ENCODE assay signal across 9 mouse cellular contexts in genomic region chr7:89418917-89419679, GRCm38 (mm10). TPM values are rescaled to one million over a fixed set of nuclear protein-coding genes. Genes with fewer than 3 reads are reported as not detected.
DNase-seq lines count a peak whose midpoint lies in the region; ATAC-seq and TF ChIP-seq lines count a peak whose summit lies in the region.
"Had no signal": no experiment of that assay in that cellular context is flagged by ENCODE, and none has a peak within 500 bp of the region (broad histone marks: within the 10 kb centered on the region; RNA-seq: fewer than 3 reads in every experiment).

No protein-coding gene starts in this region.

- H3K27ac ChIP-seq in heart, adult 2 months = peak overlapping the region; percentile 68
- H3K27ac ChIP-seq in liver, postnatal 0 days (ENCODE audit: low read depth) = no peak overlapping the region
- no peak overlapping the region for H3K27ac ChIP-seq in liver, embryonic 11.5 days (ENCODE audit: low read depth, low read length)
- no peak overlapping the region for H3K27ac ChIP-seq in embryonic facial prominence, embryonic 11.5 days (replicated peaks; ENCODE audit: low read depth, low read length)
- no peak overlapping the region for H3K27ac ChIP-seq in neural tube, embryonic 15.5 days (replicated peaks)

- DNase-seq in heart, adult 2 months = no peak
- DNase-seq in heart, postnatal 14 days = no peak
- DNase-seq in liver, postnatal 0 days = no peak
- no peak for DNase-seq in liver, embryonic 11.5 days (ENCODE audit: low spot score)
- DNase-seq in embryonic facial prominence, embryonic 11.5 days (ENCODE audit: low spot score) = peak; percentile 30
- DNase-seq in cerebellum, postnatal 25 days = no peak
- no peak for DNase-seq in natural killer cell, adult 2 months (ENCODE audit: low spot score in 2 of 2)

- H3K4me2 ChIP-seq in liver, postnatal 0 days (ENCODE audit: low read depth, low read length) = no peak overlapping the region
- no peak overlapping the region for H3K4me2 ChIP-seq in liver, embryonic 11.5 days
- H3K4me2 ChIP-seq in embryonic facial prominence, embryonic 11.5 days (ENCODE audit: low read depth, low read length) = no peak overlapping the region
- 0 out of 2 replicates have a peak overlapping the region, but pooled peaks have one; percentile 25 for H3K4me2 ChIP-seq in neural tube, embryonic 15.5 days

- no peak for ATAC-seq in liver, postnatal 0 days
- no peak for ATAC-seq in liver, embryonic 11.5 days (replicated peaks; ENCODE audit: low FRiP score)
- ATAC-seq in embryonic facial prominence, embryonic 11.5 days (replicated peaks; ENCODE audit: insufficient number of reproducible peaks, low FRiP score, low TSS enrichment, low read depth) = no peak
- ATAC-seq in neural tube, embryonic 15.5 days (ENCODE audit: low FRiP score) = no peak

- no peak for TF ChIP-seq POLR2A in heart, adult 2 months (IDR thresholded peaks at IDR 0.05; ENCODE audit: insufficient read depth, low read depth, low read length)

- no peaks in the 10 kb centered on the region for H3K79me2 ChIP-seq in heart, adult 2 months (replicated peaks; ENCODE audit: control insufficient read depth, insufficient read depth, low read length)

- intact Hi-C loops in heart, adult 2 months (cut with DNase I) = loop anchor here (1.0 to 5.0 kb wide), 3 partner anchors 77 to 332 kb away; no protein-coding TSS in a partner anchor
- intact Hi-C loops in heart, postnatal 14 days (cut with DNase I) = loop anchor here (1.0 to 5.0 kb wide), 3 partner anchors 47 to 330 kb away; no protein-coding TSS in a partner anchor

- H3K36me3 ChIP-seq in heart, adult 2 months (ENCODE audit: control insufficient read depth, insufficient read depth, low read length) = peaks cover 5% of the 10 kb centered on the region
- no peaks in the 10 kb centered on the region for H3K36me3 ChIP-seq in liver, postnatal 0 days (replicated peaks; ENCODE audit: insufficient read depth, low read length)
- H3K36me3 ChIP-seq in liver, embryonic 11.5 days (ENCODE audit: control insufficient read depth, insufficient read depth, low read length) = no peaks in the 10 kb centered on the region
- H3K36me3 ChIP-seq in embryonic facial prominence, embryonic 11.5 days (replicated peaks; ENCODE audit: control insufficient read depth, insufficient read depth, low read depth, low read length) = no peaks in the 10 kb centered on the region
- no peaks in the 10 kb centered on the region for H3K36me3 ChIP-seq in neural tube, embryonic 15.5 days
- H3K36me3 ChIP-seq: G1E had no signal

- TF ChIP-seq CTCF in heart, adult 2 months (IDR thresholded peaks at IDR 0.05) = peak; percentile 89
- TF ChIP-seq CTCF in liver, postnatal 0 days (IDR thresholded peaks at IDR 0.05; ENCODE audit: low read depth) = peak; percentile 65

- TF ChIP-seq EP300 in heart, adult 2 months (IDR thresholded peaks at IDR 0.05; ENCODE audit: insufficient read depth, low read depth, low read length) = no peak
- TF ChIP-seq EP300 in liver, postnatal 0 days (IDR thresholded peaks at IDR 0.05; ENCODE audit: low read depth) = no peak

- H3K27me3 ChIP-seq in heart, adult 2 months (ENCODE audit: control insufficient read depth, insufficient read depth, low read length) = no peaks in the 10 kb centered on the region
- H3K27me3 ChIP-seq in liver, postnatal 0 days (ENCODE audit: insufficient read depth, low read length) = no peaks in the 10 kb centered on the region
- no peaks in the 10 kb centered on the region for H3K27me3 ChIP-seq in liver, embryonic 11.5 days (replicated peaks; ENCODE audit: control insufficient read depth, insufficient read depth, low read length)
- no peaks in the 10 kb centered on the region for H3K27me3 ChIP-seq in embryonic facial prominence, embryonic 11.5 days (ENCODE audit: control insufficient read depth, insufficient read depth, low read length)
- no peaks in the 10 kb centered on the region for H3K27me3 ChIP-seq in neural tube, embryonic 15.5 days (replicated peaks)

- H3K9me3 ChIP-seq in liver, postnatal 0 days (ENCODE audit: low read length) = no peaks in the 10 kb centered on the region
- no peaks in the 10 kb centered on the region for H3K9me3 ChIP-seq in liver, embryonic 11.5 days (ENCODE audit: control insufficient read depth, low read length)
- H3K9me3 ChIP-seq in embryonic facial prominence, embryonic 11.5 days (replicated peaks; ENCODE audit: control insufficient read depth, low read length) = no peaks in the 10 kb centered on the region
- no peaks in the 10 kb centered on the region for H3K9me3 ChIP-seq in neural tube, embryonic 15.5 days (replicated peaks)
- H3K9me3 ChIP-seq: G1E had no signal

- H3K4me1 ChIP-seq in heart, adult 2 months (ENCODE audit: control insufficient read depth, insufficient read depth, low read length) = peaks cover 8% of the 10 kb centered on the region
- peaks cover 10% of the 10 kb centered on the region for H3K4me1 ChIP-seq in liver, postnatal 0 days (ENCODE audit: insufficient read depth)
- peaks cover 4% of the 10 kb centered on the region; the same call in 1 of the 2 replicates for H3K4me1 ChIP-seq in liver, embryonic 11.5 days (replicated peaks; ENCODE audit: control insufficient read depth, insufficient read depth, low read length)
- H3K4me1 ChIP-seq in embryonic facial prominence, embryonic 11.5 days (ENCODE audit: control insufficient read depth, insufficient read depth, low read length) = no peaks in the 10 kb centered on the region
- H3K4me1 ChIP-seq in neural tube, embryonic 15.5 days = 0 out of 2 replicates have a peak, but pooled peaks cover 2% of the 10 kb centered on the region

- peak overlapping the region; percentile 46 for H3K4me3 ChIP-seq in heart, adult 2 months
- H3K4me3 ChIP-seq in liver, postnatal 0 days (ENCODE audit: low read depth, low read length) = no peak overlapping the region
- H3K4me3 ChIP-seq in liver, embryonic 11.5 days (ENCODE audit: low read depth, low read length) = no peak overlapping the region
- H3K4me3 ChIP-seq in embryonic facial prominence, embryonic 11.5 days (ENCODE audit: low read depth, low read length) = no peak overlapping the region
- no peak overlapping the region for H3K4me3 ChIP-seq in neural tube, embryonic 15.5 days (replicated peaks)

- H3K9ac ChIP-seq in heart, adult 2 months (ENCODE audit: low read depth, low read length) = no peak overlapping the region; the same call in 1 of the 2 replicates
- H3K9ac ChIP-seq in liver, postnatal 0 days (replicated peaks) = no peak overlapping the region
- no peak overlapping the region for H3K9ac ChIP-seq in liver, embryonic 11.5 days (ENCODE audit: low read depth, low read length)
- no peak overlapping the region for H3K9ac ChIP-seq in embryonic facial prominence, embryonic 11.5 days (replicated peaks; ENCODE audit: low read length)
- H3K9ac ChIP-seq in neural tube, embryonic 15.5 days (replicated peaks) = no peak overlapping the region

- WGBS in heart, adult 2 months = 29% methylated on average over 3 of the region's 3 CpGs
- WGBS in liver, postnatal 0 days (ENCODE audit: insufficient replicate concordance) = 37% methylated on average over 3 of the region's 3 CpGs
- WGBS in liver, embryonic 11.5 days = 52% methylated on average over 3 of the region's 3 CpGs
- WGBS in embryonic facial prominence, embryonic 11.5 days = 42% methylated on average over 3 of the region's 3 CpGs
- 60% methylated on average over 3 of the region's 3 CpGs for WGBS in neural tube, embryonic 15.5 days

RNA-seq across cellular contexts. Expression of gene Fzd4, which starts 14.9 kb away (rescaled TPM):
- total RNA-seq in heart, adult 2 months (2021) = 10 to 100 TPM; 33.7 to 36.2 TPM
- 15.2 and 26.1 TPM in 2 replicates for polyA plus RNA-seq in heart, adult 2 months (2012; rRNA removed)
- 10 to 100 TPM; 51.5 to 53.5 TPM for total RNA-seq in heart, postnatal 14 days (2021)
- 4.5 and 4.7 TPM in 2 replicates for polyA plus RNA-seq in liver, postnatal 0 days (2015; fragmentation: Nextera tagmentation; extraction: Ambion mirVana)
- polyA plus RNA-seq in liver, embryonic 11.5 days (2014; fragmentation: Nextera tagmentation; extraction: Ambion mirVana) = 7.8 and 8.3 TPM in 2 replicates
- polyA plus RNA-seq in embryonic facial prominence, embryonic 11.5 days (2014; fragmentation: Nextera tagmentation; extraction: Ambion mirVana) = 12.4 and 15.6 TPM in 2 replicates
- 2.5 and 3.4 TPM in 2 replicates for polyA plus RNA-seq in neural tube, embryonic 15.5 days (2015; fragmentation: Nextera tagmentation; extraction: Ambion mirVana)
- polyA plus RNA-seq: G1E had no signal

RNA-seq across cellular contexts. Expression of gene Tmem135, which starts 15.1 kb away (rescaled TPM):
- 10 to 100 TPM; 43.2 to 45.1 TPM for total RNA-seq in heart, adult 2 months (2021)
- polyA plus RNA-seq in heart, adult 2 months (2012; rRNA removed) = 18.8 and 27.2 TPM in 2 replicates
- 10 to 100 TPM; 49.4 to 51.3 TPM for total RNA-seq in heart, postnatal 14 days (2021)
- 31.7 and 32.4 TPM in 2 replicates for polyA plus RNA-seq in liver, postnatal 0 days (2015; fragmentation: Nextera tagmentation; extraction: Ambion mirVana)
- polyA plus RNA-seq in liver, embryonic 11.5 days (2014; fragmentation: Nextera tagmentation; extraction: Ambion mirVana) = 27.0 and 28.9 TPM in 2 replicates
- 17.9 and 18.5 TPM in 2 replicates for polyA plus RNA-seq in embryonic facial prominence, embryonic 11.5 days (2014; fragmentation: Nextera tagmentation; extraction: Ambion mirVana)
- polyA plus RNA-seq in neural tube, embryonic 15.5 days (2015; fragmentation: Nextera tagmentation; extraction: Ambion mirVana) = 29.0 and 30.7 TPM in 2 replicates
